Mouse (Mus musculus): ENCODE data around the gene Chst8.

DNA sequence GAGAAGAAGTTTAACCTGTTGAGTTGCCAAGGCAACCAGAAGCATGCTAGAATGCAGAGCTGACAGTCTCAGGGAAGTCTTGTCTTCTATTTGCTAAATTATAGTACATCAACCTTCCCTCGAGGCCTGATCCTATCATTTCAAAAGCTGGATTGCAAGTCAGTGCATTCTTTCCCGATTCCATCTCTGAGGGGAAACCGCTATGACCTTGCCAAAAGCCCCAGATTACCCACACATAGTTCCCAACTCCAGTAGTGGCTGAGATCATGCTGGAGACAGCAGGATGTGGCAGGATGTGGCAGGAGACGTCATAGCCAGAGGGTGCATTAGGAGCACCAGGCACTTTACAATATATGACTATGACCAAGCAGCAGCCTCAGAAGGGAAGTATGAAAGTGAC lies 87.3 kb downstream of the Chst8 start:
- TF ChIP-seq CTCF (IDR thresholded peaks at IDR 0.05; ENCODE audit: low read depth) (no peak), EP300 (IDR thresholded peaks at IDR 0.05; ENCODE audit: low read depth) (no peak)

Measured in heart, postnatal 0 days (tissue).